Mouse (Mus musculus): ENCODE measurements around the gene Rilpl1. TPM values are rescaled to one million over a fixed set of nuclear protein-coding genes. Genes with fewer than 3 reads are reported as not detected.

Rilpl1 gene
- polyA plus RNA-seq, 1 experiment from 2014 or later, result 8.6 TPM

GRCm38 (mm10) chr5:124518648-124519047 is 12.5 kb downstream of the Rilpl1 start:
- Histone ChIP-seq H3K9me3 (ENCODE audit: control insufficient read depth, low read length) (no peaks in the 10 kb centered on the region), H3K4me3 (ENCODE audit: low read length) (no peak overlapping the region), H3K36me3 (ENCODE audit: control insufficient read depth, insufficient read depth, low read length) (no peaks in the 10 kb centered on the region), H3K27ac (ENCODE audit: low read length) (no peak overlapping the region), H3K4me1 (ENCODE audit: control insufficient read depth, insufficient read depth, low read length) (no peaks in the 10 kb centered on the region), H3K27me3 (replicated peaks; ENCODE audit: control insufficient read depth, insufficient read depth, low read length) (no peaks in the 10 kb centered on the region), H3K4me2 (ENCODE audit: low read depth, low read length) (no peak overlapping the region), H3K9ac (ENCODE audit: low read depth, low read length) (no peak overlapping the region)
- WGBS, result 94% methylated on average over 10 of the region's 10 CpGs
- no peak for ATAC-seq

GRCm38 (mm10) chr5:124515789-124516188 is 15.4 kb downstream of the Rilpl1 start:
- no peaks in the 10 kb centered on the region for H3K9me3 ChIP-seq (ENCODE audit: control insufficient read depth, low read length)
- no peaks in the 10 kb centered on the region for H3K36me3 ChIP-seq (ENCODE audit: control insufficient read depth, insufficient read depth, low read length)
- H3K4me1 ChIP-seq (ENCODE audit: control insufficient read depth, insufficient read depth, low read length), result no peaks in the 10 kb centered on the region
- 83% methylated on average over 5 of the region's 5 CpGs for WGBS
- no peak overlapping the region for H3K9ac ChIP-seq (ENCODE audit: low read depth, low read length)
- no peaks in the 10 kb centered on the region for H3K27me3 ChIP-seq (replicated peaks; ENCODE audit: control insufficient read depth, insufficient read depth, low read length)
- no peak for ATAC-seq
- no peak overlapping the region for H3K4me3 ChIP-seq (ENCODE audit: low read length)
- H3K4me2 ChIP-seq (ENCODE audit: low read depth, low read length), result no peak overlapping the region
- no peak overlapping the region for H3K27ac ChIP-seq (ENCODE audit: low read length)

- Histone ChIP-seq H3K36me3 (ENCODE audit: control insufficient read depth, insufficient read depth, low read length) (no peaks in the 10 kb centered on the region), H3K4me3 (ENCODE audit: low read length) (no peak overlapping the region), H3K9me3 (ENCODE audit: control insufficient read depth, low read length) (no peaks in the 10 kb centered on the region), H3K27ac (ENCODE audit: low read length) (no peak overlapping the region), H3K9ac (ENCODE audit: low read depth, low read length) (no peak overlapping the region), H3K27me3 (replicated peaks; ENCODE audit: control insufficient read depth, insufficient read depth, low read length) (no peaks in the 10 kb centered on the region), H3K4me2 (ENCODE audit: low read depth, low read length) (no peak overlapping the region), H3K4me1 (ENCODE audit: control insufficient read depth, insufficient read depth, low read length) (peaks cover 15% of the 10 kb centered on the region)
- no peak for ATAC-seq
- WGBS, result 94% methylated on average over 10 of the region's 10 CpGs
These were observed 20.6 kb downstream of the Rilpl1 start for GRCm38 (mm10) chr5:124510536-124511050.

GRCm38 (mm10) chr5:124509742-124510237 is 21.4 kb downstream of the Rilpl1 start:
- Histone ChIP-seq H3K27me3 (replicated peaks; ENCODE audit: control insufficient read depth, insufficient read depth, low read length) (no peaks in the 10 kb centered on the region), H3K4me2 (ENCODE audit: low read depth, low read length) (no peak overlapping the region), H3K9ac (ENCODE audit: low read depth, low read length) (no peak overlapping the region), H3K27ac (ENCODE audit: low read length) (no peak overlapping the region), H3K36me3 (ENCODE audit: control insufficient read depth, insufficient read depth, low read length) (no peaks in the 10 kb centered on the region), H3K9me3 (ENCODE audit: control insufficient read depth, low read length) (no peaks in the 10 kb centered on the region), H3K4me1 (ENCODE audit: control insufficient read depth, insufficient read depth, low read length) (peaks cover 15% of the 10 kb centered on the region), H3K4me3 (ENCODE audit: low read length) (no peak overlapping the region)
- peak; percentile 26 for ATAC-seq
- 55% methylated on average over 12 of the region's 12 CpGs for WGBS

- no peak overlapping the region for H3K4me2 ChIP-seq (ENCODE audit: low read depth, low read length)
- H3K9ac ChIP-seq (ENCODE audit: low read depth, low read length), result no peak overlapping the region
- no peaks in the 10 kb centered on the region for H3K36me3 ChIP-seq (ENCODE audit: control insufficient read depth, insufficient read depth, low read length)
- no peak for ATAC-seq
- H3K9me3 ChIP-seq (ENCODE audit: control insufficient read depth, low read length), result no peaks in the 10 kb centered on the region
- no peak overlapping the region for H3K27ac ChIP-seq (ENCODE audit: low read length)
- peaks cover 15% of the 10 kb centered on the region for H3K4me1 ChIP-seq (ENCODE audit: control insufficient read depth, insufficient read depth, low read length)
- 80% methylated on average over 6 of the region's 6 CpGs for WGBS
- no peak overlapping the region for H3K4me3 ChIP-seq (ENCODE audit: low read length)
- no peaks in the 10 kb centered on the region for H3K27me3 ChIP-seq (replicated peaks; ENCODE audit: control insufficient read depth, insufficient read depth, low read length)
These were observed 22.0 kb downstream of the Rilpl1 start for GRCm38 (mm10) chr5:124509200-124509599.

GRCm38 (mm10) chr5:124506731-124507359 is 24.3 kb downstream of the Rilpl1 start:
- peaks cover 15% of the 10 kb centered on the region for H3K4me1 ChIP-seq (ENCODE audit: control insufficient read depth, insufficient read depth, low read length)
- 41% methylated on average over 10 of the region's 10 CpGs for WGBS
- peak overlapping the region; percentile 33; the same call in 1 of the 2 replicates for H3K9ac ChIP-seq (ENCODE audit: low read depth, low read length)
- H3K4me2 ChIP-seq (ENCODE audit: low read depth, low read length), result no peak overlapping the region
- H3K36me3 ChIP-seq (ENCODE audit: control insufficient read depth, insufficient read depth, low read length), result 0 out of 2 replicates have a peak, but pooled peaks cover 7% of the 10 kb centered on the region
- H3K27ac ChIP-seq (ENCODE audit: low read length), result no peak overlapping the region
- H3K9me3 ChIP-seq (ENCODE audit: control insufficient read depth, low read length), result no peaks in the 10 kb centered on the region
- no peak overlapping the region for H3K4me3 ChIP-seq (ENCODE audit: low read length)
- H3K27me3 ChIP-seq (replicated peaks; ENCODE audit: control insufficient read depth, insufficient read depth, low read length), result no peaks in the 10 kb centered on the region
- 0 out of 2 replicates have a peak, but pooled peaks have one; percentile 29 for ATAC-seq

- no peaks in the 10 kb centered on the region for H3K9me3 ChIP-seq (ENCODE audit: control insufficient read depth, low read length)
- no peak overlapping the region for H3K27ac ChIP-seq (ENCODE audit: low read length)
- no peaks in the 10 kb centered on the region for H3K27me3 ChIP-seq (replicated peaks; ENCODE audit: control insufficient read depth, insufficient read depth, low read length)
- peak; percentile 63 for ATAC-seq
- 0 out of 2 replicates have a peak, but pooled peaks cover 7% of the 10 kb centered on the region for H3K36me3 ChIP-seq (ENCODE audit: control insufficient read depth, insufficient read depth, low read length)
- WGBS, result 71% methylated on average over 4 of the region's 4 CpGs
- no peak overlapping the region for H3K9ac ChIP-seq (ENCODE audit: low read depth, low read length)
- H3K4me3 ChIP-seq (ENCODE audit: low read length), result no peak overlapping the region
- no peak overlapping the region for H3K4me2 ChIP-seq (ENCODE audit: low read depth, low read length)
- peaks cover 15% of the 10 kb centered on the region for H3K4me1 ChIP-seq (ENCODE audit: control insufficient read depth, insufficient read depth, low read length)
These were observed 26.0 kb downstream of the Rilpl1 start for GRCm38 (mm10) chr5:124505235-124505634.

GRCm38 (mm10) chr5:124503742-124504141 is 27.4 kb downstream of the Rilpl1 start:
- Histone ChIP-seq H3K36me3 (ENCODE audit: control insufficient read depth, insufficient read depth, low read length) (0 out of 2 replicates have a peak, but pooled peaks cover 7% of the 10 kb centered on the region), H3K4me1 (ENCODE audit: control insufficient read depth, insufficient read depth, low read length) (peaks cover 11% of the 10 kb centered on the region; the same call in 1 of the 2 replicates), H3K4me3 (ENCODE audit: low read length) (no peak overlapping the region), H3K27ac (ENCODE audit: low read length) (no peak overlapping the region), H3K9ac (ENCODE audit: low read depth, low read length) (no peak overlapping the region), H3K9me3 (ENCODE audit: control insufficient read depth, low read length) (no peaks in the 10 kb centered on the region), H3K27me3 (replicated peaks; ENCODE audit: control insufficient read depth, insufficient read depth, low read length) (no peaks in the 10 kb centered on the region), H3K4me2 (ENCODE audit: low read depth, low read length) (no peak overlapping the region)
- no peak for ATAC-seq
- 69% methylated on average over 14 of the region's 14 CpGs for WGBS

- Histone ChIP-seq H3K27me3 (replicated peaks; ENCODE audit: control insufficient read depth, insufficient read depth, low read length) (no peaks in the 10 kb centered on the region), H3K4me1 (ENCODE audit: control insufficient read depth, insufficient read depth, low read length) (peaks cover 8% of the 10 kb centered on the region; the same call in 1 of the 2 replicates), H3K9ac (ENCODE audit: low read depth, low read length) (no peak overlapping the region), H3K9me3 (ENCODE audit: control insufficient read depth, low read length) (no peaks in the 10 kb centered on the region), H3K4me3 (ENCODE audit: low read length) (no peak overlapping the region), H3K27ac (ENCODE audit: low read length) (no peak overlapping the region), H3K36me3 (ENCODE audit: control insufficient read depth, insufficient read depth, low read length) (peaks cover 7% of the 10 kb centered on the region; the same call in 1 of the 2 replicates), H3K4me2 (ENCODE audit: low read depth, low read length) (no peak overlapping the region)
- ATAC-seq, result no peak
- 91% methylated on average over 10 of the region's 10 CpGs for WGBS
These were observed 29.6 kb downstream of the Rilpl1 start for GRCm38 (mm10) chr5:124501541-124501940.
